Mouse (Mus musculus) C2C12 (cell line): ENCODE data around the gene Syf2. TPM values are rescaled to one million over a fixed set of nuclear protein-coding genes. Genes with fewer than 3 reads are reported as not detected.

Source experiments
- H3K27me3 ChIP-seq: one replicate; pipeline ENCODE4 v1.6.1; 2011; ENCODE audit not compliant: control insufficient read depth, insufficient read depth, insufficient read length
- H3K36me3 ChIP-seq: one replicate; pipeline ENCODE4 v1.6.1; 2011; ENCODE audit not compliant: control insufficient read depth, insufficient read depth
- H3K4me3 ChIP-seq: one replicate; pipeline ENCODE4 v1.5.1; 2011; ENCODE audit warnings: mild to moderate bottlenecking, control low read depth; ENCODE audit not compliant: poor library complexity, insufficient read depth, severe bottlenecking
- H3K79me2 ChIP-seq: one replicate; pipeline ENCODE4 v1.6.1; 2011; ENCODE audit not compliant: control insufficient read depth, insufficient read depth
- H3K79me3 ChIP-seq: one replicate; pipeline ENCODE4 v1.6.1; 2011; ENCODE audit warnings: low read depth, control low read depth
- H3ac ChIP-seq: one replicate; pipeline ENCODE3; 2011; ENCODE audit warnings: low read depth; ENCODE audit not compliant: control insufficient read depth, insufficient read length
- CEBPB ChIP-seq: IDR thresholded peaks from one replicate; pipeline ENCODE4 v1.6.1; 2011; ENCODE audit warnings: low read depth, mild to moderate bottlenecking, control low read depth, moderate library complexity
- CTCF ChIP-seq: IDR thresholded peaks from one replicate; pipeline ENCODE4 v1.5.1; 2011; ENCODE audit not compliant: control insufficient read depth, insufficient read depth, insufficient read length
- FOSL1 ChIP-seq: IDR thresholded peaks from one replicate; pipeline ENCODE4 v1.8.0; 2011; ENCODE audit warnings: mild to moderate bottlenecking, low read length; ENCODE audit not compliant: poor library complexity, insufficient read depth, severe bottlenecking
- MAX ChIP-seq: IDR thresholded peaks from one replicate; pipeline ENCODE4 v1.6.1; 2011; ENCODE audit warnings: mild to moderate bottlenecking, control low read depth
- MYOD1 ChIP-seq: IDR thresholded peaks from one replicate; pipeline ENCODE4 v1.6.1; 2011; ENCODE audit warnings: low read depth; ENCODE audit not compliant: control insufficient read depth, insufficient read length
- MYOG ChIP-seq: IDR thresholded peaks from one replicate; pipeline ENCODE4 v1.6.1; 2011; ENCODE audit not compliant: control insufficient read depth, insufficient read length; ENCODE audit errors: extremely low read depth
- USF1 ChIP-seq: IDR thresholded peaks from one replicate; pipeline ENCODE4 v1.6.1; 2011; ENCODE audit warnings: low read depth, mild to moderate bottlenecking, control low read depth, moderate library complexity
- polyA plus RNA-seq: library from polyadenylated mRNA; unstranded; fragments of >200 nt; fragmentation: generic; extraction: Trizol; gene quantifications from one replicate; pipeline ENCODE4 v1.2.1, GENCODE M21; 2012; ENCODE audit warnings: missing spikeins

Gene Syf2
- polyA plus RNA-seq, 1 experiment, result 48.6 TPM

- H3K4me3 ChIP-seq, result no peak overlapping the region
- H3ac ChIP-seq, result no peak overlapping the region
- no peak for TF ChIP-seq MYOD1
- TF ChIP-seq MAX, result no peak
- TF ChIP-seq CEBPB, result no peak
- TF ChIP-seq FOSL1, result no peak
- TF ChIP-seq CTCF, result no peak
- TF ChIP-seq MYOG, result no peak
- TF ChIP-seq USF1, result no peak
- H3K79me2 ChIP-seq, result no peaks in the 10 kb centered on the region
- no peaks in the 10 kb centered on the region for H3K27me3 ChIP-seq
- no peaks in the 10 kb centered on the region for H3K79me3 ChIP-seq
- peaks cover 20% of the 10 kb centered on the region for H3K36me3 ChIP-seq
Observed at GRCm38 (mm10) chr4:134939900-134940299, 9.2 kb downstream of the Syf2 start.

- H3K4me3 ChIP-seq, result no peak overlapping the region
- H3K27me3 ChIP-seq, result no peaks in the 10 kb centered on the region
- no peaks in the 10 kb centered on the region for H3K79me3 ChIP-seq
- H3K79me2 ChIP-seq, result no peaks in the 10 kb centered on the region
- no peak overlapping the region for H3ac ChIP-seq
- no peaks in the 10 kb centered on the region for H3K36me3 ChIP-seq
- TF ChIP-seq MAX (no peak), CTCF (no peak), MYOG (no peak), USF1 (no peak)
Observed at GRCm38 (mm10) chr4:134943758-134944538, 13.2 kb downstream of the Syf2 start.

- H3ac ChIP-seq, result no peak overlapping the region
- no peak for TF ChIP-seq MYOG
- TF ChIP-seq CTCF, result peak; percentile 70
- peak; percentile 81 for TF ChIP-seq USF1
- no peaks in the 10 kb centered on the region for H3K27me3 ChIP-seq
- no peak overlapping the region for H3K4me3 ChIP-seq
- no peaks in the 10 kb centered on the region for H3K79me2 ChIP-seq
- no peaks in the 10 kb centered on the region for H3K79me3 ChIP-seq
- H3K36me3 ChIP-seq, result no peaks in the 10 kb centered on the region
Observed at GRCm38 (mm10) chr4:134946024-134946744, 15.5 kb downstream of the Syf2 start.

- TF ChIP-seq CTCF (no peak), MYOG (no peak), MYOD1 (peak; percentile 55)
Observed at GRCm38 (mm10) chr4:134950518-134951091, 19.9 kb downstream of the Syf2 start.

GRCm38 (mm10) chr4:134954461-134954860, 23.8 kb downstream of the Syf2 start:
- no peaks in the 10 kb centered on the region for H3K79me3 ChIP-seq
- no peak for TF ChIP-seq MAX
- TF ChIP-seq CEBPB, result no peak
- TF ChIP-seq USF1, result no peak
- TF ChIP-seq MYOG, result no peak
- no peak for TF ChIP-seq MYOD1
- TF ChIP-seq FOSL1, result no peak
- TF ChIP-seq CTCF, result no peak
- H3K4me3 ChIP-seq, result no peak overlapping the region
- no peaks in the 10 kb centered on the region for H3K79me2 ChIP-seq
- no peaks in the 10 kb centered on the region for H3K36me3 ChIP-seq
- no peak overlapping the region for H3ac ChIP-seq
- no peaks in the 10 kb centered on the region for H3K27me3 ChIP-seq

More at GRCm38 (mm10) chr4:134950518-134951091, 19.9 kb downstream of the Syf2 start:
- no peak overlapping the region for H3K4me3 ChIP-seq
- no peak overlapping the region for H3ac ChIP-seq
- H3K27me3 ChIP-seq, result no peaks in the 10 kb centered on the region
- no peaks in the 10 kb centered on the region for H3K79me3 ChIP-seq
- H3K79me2 ChIP-seq, result no peaks in the 10 kb centered on the region
- no peaks in the 10 kb centered on the region for H3K36me3 ChIP-seq
